Mouse (Mus musculus): ENCODE data around the gene H2-Ob.

DNA sequence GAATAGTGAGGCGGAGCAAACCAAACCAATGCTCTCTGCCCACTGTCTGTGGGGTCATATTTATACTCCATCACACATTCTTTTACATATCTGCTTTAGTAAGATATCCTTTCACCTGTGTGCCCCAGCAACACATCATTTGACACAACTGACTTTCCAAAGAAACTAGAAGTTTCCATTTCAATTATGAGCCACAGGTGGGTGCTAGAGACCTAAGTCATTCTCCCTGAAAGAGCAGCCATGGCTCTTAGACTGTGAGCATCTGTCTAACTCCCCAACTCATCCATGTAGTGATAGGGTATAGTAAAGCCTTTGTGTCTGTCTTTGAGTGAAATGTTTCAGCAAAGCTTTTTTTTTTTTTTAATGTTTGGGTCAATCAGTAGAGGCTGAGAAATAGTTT lies 33.4 kb downstream of the H2-Ob start:
- TF ChIP-seq CTCF (IDR thresholded peaks at IDR 0.05; ENCODE audit: low read depth, low read length) = no peak
- TF ChIP-seq POLR2A (IDR thresholded peaks at IDR 0.05; ENCODE audit: extremely low read depth, insufficient read depth, low read length) = no peak
